Mouse (Mus musculus): Measurements from ENCODE around the gene Gm10188.

DNA sequence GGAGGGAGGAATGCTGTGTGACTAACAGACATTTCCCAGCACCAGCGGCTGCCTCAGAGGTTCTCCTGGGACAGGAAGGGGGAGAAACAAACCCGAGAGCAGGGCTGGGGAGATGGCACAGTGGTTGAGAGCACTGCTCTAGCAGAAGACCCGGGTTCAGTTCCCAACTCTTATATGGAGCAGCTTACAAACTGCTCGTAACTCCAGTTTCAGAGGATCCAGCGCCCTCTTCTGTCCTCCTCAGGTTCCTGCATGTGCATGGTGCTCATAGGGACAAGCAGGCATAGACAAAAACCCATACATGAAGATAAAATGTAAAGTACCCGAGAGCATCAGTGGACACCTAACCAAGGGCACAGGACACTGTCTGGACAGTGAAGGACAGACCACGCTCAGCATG lies 18.6 kb downstream of the Gm10188 start:
- no peak for TF ChIP-seq POLR2A (IDR thresholded peaks at IDR 0.05; ENCODE audit: insufficient read depth, low read length)
- peak; percentile 81 for TF ChIP-seq CTCF (IDR thresholded peaks at IDR 0.05; ENCODE audit: low read depth, low read length)
- no peak for TF ChIP-seq EP300 (IDR thresholded peaks at IDR 0.05; ENCODE audit: insufficient read depth, low read depth, low read length)

Measured in ES-Bruce4 (cell line).